Mouse (Mus musculus) lung, postnatal 36 days (tissue): ENCODE measurements around the gene Ythdf2.
"Not testable (repeated sequence)": the region's sequence is repeated elsewhere in the genome, so short reads cannot be mapped to it uniquely, and the experiment has no call there.

Experiments used
- DNase-seq: peaks from one replicate; pipeline ENCODE4 v3.0.0; 2022; ENCODE audit warnings: mixed read lengths

The Ythdf2 gene

GRCm38 (mm10) chr4:132211953-132212734, at the start of gene Ythdf2:
Gene Ythdf2, minus strand, starts transcription at chr4:132212303.
- peak; percentile 97 for DNase-seq

- DNase-seq: peak; percentile 43
These were observed 48.6 kb upstream of the Ythdf2 start for GRCm38 (mm10) chr4:132260404-132261379.

- no peak for DNase-seq
These were observed 47.1 kb upstream of the Ythdf2 start for GRCm38 (mm10) chr4:132259248-132259647.

- no peak for DNase-seq
These were observed 44.3 kb upstream of the Ythdf2 start for GRCm38 (mm10) chr4:132256384-132256783.

- DNase-seq: no peak
These were observed 42.9 kb upstream of the Ythdf2 start for GRCm38 (mm10) chr4:132254986-132255385.

- DNase-seq: no peak
These were observed 41.5 kb upstream of the Ythdf2 start for GRCm38 (mm10) chr4:132253622-132254021.

GRCm38 (mm10) chr4:132253128-132253527, 41.0 kb upstream of the Ythdf2 start:
- DNase-seq: no peak

- peak; percentile 12 for DNase-seq
These were observed 39.5 kb upstream of the Ythdf2 start for GRCm38 (mm10) chr4:132251596-132251995.

GRCm38 (mm10) chr4:132247451-132247997, 35.4 kb upstream of the Ythdf2 start:
- peak; percentile 42 for DNase-seq

- DNase-seq: no peak
These were observed 33.5 kb upstream of the Ythdf2 start for GRCm38 (mm10) chr4:132245643-132246042.

- DNase-seq: no peak
These were observed 29.1 kb upstream of the Ythdf2 start for GRCm38 (mm10) chr4:132241208-132241607.

GRCm38 (mm10) chr4:132240367-132240766, 28.3 kb upstream of the Ythdf2 start:
- no peak for DNase-seq

- DNase-seq: no peak
These were observed 26.3 kb upstream of the Ythdf2 start for GRCm38 (mm10) chr4:132238356-132238755.

GRCm38 (mm10) chr4:132234710-132235109, 22.6 kb upstream of the Ythdf2 start:
- DNase-seq: no peak

- no peak for DNase-seq
These were observed 18.3 kb upstream of the Ythdf2 start for GRCm38 (mm10) chr4:132230422-132230821.

- DNase-seq: not testable (repeated sequence)
These were observed 9.9 kb upstream of the Ythdf2 start for GRCm38 (mm10) chr4:132222001-132222400.

GRCm38 (mm10) chr4:132218439-132218838, 6.3 kb upstream of the Ythdf2 start:
- DNase-seq: not testable (repeated sequence)

GRCm38 (mm10) chr4:132217781-132218180, 5.7 kb upstream of the Ythdf2 start:
- no peak for DNase-seq

GRCm38 (mm10) chr4:132216602-132217001, 4.5 kb upstream of the Ythdf2 start:
- no peak for DNase-seq

GRCm38 (mm10) chr4:132214847-132215246, 2.7 kb upstream of the Ythdf2 start:
- DNase-seq: peak; percentile 69

- DNase-seq: no peak
These were observed 786 bp downstream of the Ythdf2 start for GRCm38 (mm10) chr4:132211091-132211942.

- DNase-seq: no peak
These were observed 1.8 kb downstream of the Ythdf2 start for GRCm38 (mm10) chr4:132210325-132210724.
